Mouse (Mus musculus) forebrain, embryonic 11.5 days (tissue): ENCODE data around the gene Gm43191. TPM values are rescaled to one million over a fixed set of nuclear protein-coding genes. Genes with fewer than 3 reads are reported as not detected.

Source experiments
- ATAC-seq: fragments of 200-750 bp; cut with Nextera tagmentation; replicated peaks from 2 replicates; pipeline ENCODE4 v1.8.0; 2017; ENCODE audit warnings: moderate TSS enrichment; ENCODE audit not compliant: low FRiP score
- DNase-seq: peaks from one replicate; pipeline ENCODE4 v3.0.0-alpha.2; 2017; ENCODE audit warnings: low spot score
- H3K27ac ChIP-seq: fragments of 300-500 bp; sonication (generic); 2 replicates; pipeline ENCODE4 v1.5.1; 2014; ENCODE audit warnings: low read depth, low read length
- H3K27me3 ChIP-seq: fragments of 300-500 bp; sonication (generic); 2 replicates; pipeline ENCODE4 v1.6.1; 2014; ENCODE audit warnings: mild to moderate bottlenecking, low read length, mixed read lengths; ENCODE audit not compliant: control insufficient read depth, insufficient read depth
- H3K36me3 ChIP-seq: fragments of 300-500 bp; sonication (generic); 2 replicates; pipeline ENCODE4 v1.6.1; 2014; ENCODE audit warnings: mild to moderate bottlenecking, low read length, moderate library complexity, mixed read lengths; ENCODE audit not compliant: control insufficient read depth, insufficient read depth
- H3K4me1 ChIP-seq: fragments of 300-500 bp; sonication (generic); replicated peaks from 2 replicates; pipeline ENCODE4 v1.6.1; 2014; ENCODE audit warnings: low read length, mixed read lengths; ENCODE audit not compliant: control insufficient read depth, insufficient read depth
- H3K4me2 ChIP-seq: fragments of 300-500 bp; sonication (generic); 2 replicates; pipeline ENCODE4 v1.6.1; 2014; ENCODE audit warnings: low read depth, mild to moderate bottlenecking, low read length, moderate library complexity, mixed read lengths; ENCODE audit not compliant: severe bottlenecking
- H3K4me3 ChIP-seq: fragments of 300-500 bp; sonication (generic); 2 replicates; pipeline ENCODE4 v1.5.1; 2014; ENCODE audit warnings: low read depth, low read length
- H3K9ac ChIP-seq: fragments of 300-500 bp; sonication (generic); 2 replicates; pipeline ENCODE4 v1.6.1; 2014; ENCODE audit warnings: low read length
- H3K9me3 ChIP-seq: fragments of 300-500 bp; sonication (generic); 2 replicates; pipeline ENCODE4 v1.6.1; 2016; ENCODE audit warnings: low read length, mixed read lengths; ENCODE audit not compliant: control insufficient read depth
- WGBS: fragments of 180-500 bp; shearing (Covaris S2); extraction: QIAGEN DNeasy Blood & Tissue Kit; methylation state at CpG from one replicate; pipeline ENCODE4 v1.1.7; 2014; 5-methylcytosine and 5-hydroxymethylcytosine counted together
- polyA plus RNA-seq: library from polyadenylated mRNA; unstranded; fragments of >200 nt; fragmentation: Nextera tagmentation; extraction: Ambion mirVana; gene quantifications from 2 replicates; pipeline ENCODE4 v1.2.1, GENCODE M21; 2014

Gene Gm43191
- polyA plus RNA-seq, 1 experiment from 2014 or later: not detected

GRCm38 (mm10) chr3:116641811-116642371 is 39.2 kb downstream of the Gm43191 start:
- no peaks in the 10 kb centered on the region for H3K27me3 ChIP-seq
- no peak overlapping the region for H3K27ac ChIP-seq
- DNase-seq (no peak), ATAC-seq (no peak)
- H3K9me3 ChIP-seq: no peaks in the 10 kb centered on the region
- no peak overlapping the region for H3K9ac ChIP-seq
- no peak overlapping the region for H3K4me2 ChIP-seq
- H3K4me1 ChIP-seq: no peaks in the 10 kb centered on the region
- H3K4me3 ChIP-seq: no peak overlapping the region
- peaks cover 3% of the 10 kb centered on the region; the same call in 1 of the 2 replicates for H3K36me3 ChIP-seq
- WGBS: 90% methylated on average over 6 of the region's 6 CpGs

- no peaks in the 10 kb centered on the region for H3K4me1 ChIP-seq
- no peak overlapping the region for H3K27ac ChIP-seq
- H3K9me3 ChIP-seq: no peaks in the 10 kb centered on the region
- no peak for ATAC-seq
- no peak overlapping the region for H3K9ac ChIP-seq
- no peak overlapping the region for H3K4me2 ChIP-seq
- H3K27me3 ChIP-seq: no peaks in the 10 kb centered on the region
- H3K36me3 ChIP-seq: no peaks in the 10 kb centered on the region; the same call in 1 of the 2 replicates
- H3K4me3 ChIP-seq: no peak overlapping the region
- WGBS: 84% methylated on average over 1 of the region's 1 CpGs
- DNase-seq: no peak
Measured at GRCm38 (mm10) chr3:116640024-116640423, 41.0 kb downstream of the Gm43191 start.

- Histone ChIP-seq H3K4me3 (no peak overlapping the region), H3K4me2 (no peak overlapping the region), H3K4me1 (no peaks in the 10 kb centered on the region), H3K27ac (no peak overlapping the region), H3K36me3 (peaks cover 8% of the 10 kb centered on the region), H3K27me3 (no peaks in the 10 kb centered on the region), H3K9ac (no peak overlapping the region), H3K9me3 (no peaks in the 10 kb centered on the region)
- no peak for ATAC-seq
- no peak for DNase-seq
- WGBS: 93% methylated on average over 7 of the region's 7 CpGs
Measured at GRCm38 (mm10) chr3:116638572-116638971, 42.5 kb downstream of the Gm43191 start.

- no peak overlapping the region for H3K4me2 ChIP-seq
- no peaks in the 10 kb centered on the region for H3K27me3 ChIP-seq
- H3K4me3 ChIP-seq: no peak overlapping the region
- peaks cover 8% of the 10 kb centered on the region for H3K36me3 ChIP-seq
- WGBS: 88% methylated on average over 9 of the region's 9 CpGs
- no peaks in the 10 kb centered on the region for H3K9me3 ChIP-seq
- ATAC-seq (no peak), DNase-seq (no peak)
- no peak overlapping the region for H3K9ac ChIP-seq
- H3K27ac ChIP-seq: no peak overlapping the region
- no peaks in the 10 kb centered on the region for H3K4me1 ChIP-seq
Measured at GRCm38 (mm10) chr3:116637693-116638476, 43.2 kb downstream of the Gm43191 start.

GRCm38 (mm10) chr3:116635799-116636198 is 45.3 kb downstream of the Gm43191 start:
- Histone ChIP-seq H3K36me3 (peaks cover 8% of the 10 kb centered on the region), H3K4me1 (no peaks in the 10 kb centered on the region), H3K9ac (no peak overlapping the region), H3K27ac (no peak overlapping the region), H3K27me3 (no peaks in the 10 kb centered on the region), H3K4me3 (no peak overlapping the region), H3K4me2 (no peak overlapping the region), H3K9me3 (no peaks in the 10 kb centered on the region)
- DNase-seq (no peak), ATAC-seq (no peak)
- 71% methylated on average over 5 of the region's 5 CpGs for WGBS

- no peak overlapping the region for H3K9ac ChIP-seq
- no peak overlapping the region for H3K4me3 ChIP-seq
- no peaks in the 10 kb centered on the region for H3K9me3 ChIP-seq
- peaks cover 8% of the 10 kb centered on the region for H3K36me3 ChIP-seq
- WGBS: 94% methylated on average over 8 of the region's 8 CpGs
- no peaks in the 10 kb centered on the region for H3K27me3 ChIP-seq
- ATAC-seq (no peak), DNase-seq (no peak)
- H3K4me2 ChIP-seq: no peak overlapping the region
- no peaks in the 10 kb centered on the region for H3K4me1 ChIP-seq
- H3K27ac ChIP-seq: no peak overlapping the region
Measured at GRCm38 (mm10) chr3:116634853-116635252, 46.2 kb downstream of the Gm43191 start.

- Histone ChIP-seq H3K9me3 (no peaks in the 10 kb centered on the region), H3K4me3 (no peak overlapping the region), H3K9ac (no peak overlapping the region), H3K27ac (no peak overlapping the region), H3K36me3 (peaks cover 8% of the 10 kb centered on the region), H3K4me1 (no peaks in the 10 kb centered on the region), H3K27me3 (no peaks in the 10 kb centered on the region), H3K4me2 (no peak overlapping the region)
- 81% methylated on average over 3 of the region's 3 CpGs for WGBS
- ATAC-seq (no peak), DNase-seq (no peak)
Measured at GRCm38 (mm10) chr3:116634091-116634490, 47.0 kb downstream of the Gm43191 start.

GRCm38 (mm10) chr3:116632971-116633370 is 48.1 kb downstream of the Gm43191 start:
- DNase-seq (no peak), ATAC-seq (no peak)
- H3K4me2 ChIP-seq: no peak overlapping the region
- H3K9me3 ChIP-seq: no peaks in the 10 kb centered on the region
- no peak overlapping the region for H3K9ac ChIP-seq
- 94% methylated on average over 3 of the region's 3 CpGs for WGBS
- H3K36me3 ChIP-seq: peaks cover 8% of the 10 kb centered on the region
- H3K4me1 ChIP-seq: no peaks in the 10 kb centered on the region
- no peak overlapping the region for H3K4me3 ChIP-seq
- H3K27ac ChIP-seq: no peak overlapping the region
- H3K27me3 ChIP-seq: no peaks in the 10 kb centered on the region

GRCm38 (mm10) chr3:116631459-116631858 is 49.6 kb downstream of the Gm43191 start:
- WGBS: 81% methylated on average over 1 of the region's 1 CpGs
- H3K36me3 ChIP-seq: peaks cover 8% of the 10 kb centered on the region
- ATAC-seq: no peak

More at GRCm38 (mm10) chr3:116631459-116631858, 49.6 kb downstream of the Gm43191 start:
- no peaks in the 10 kb centered on the region for H3K9me3 ChIP-seq
- no peak overlapping the region for H3K4me2 ChIP-seq
- H3K9ac ChIP-seq: no peak overlapping the region
- H3K27me3 ChIP-seq: no peaks in the 10 kb centered on the region
- no peak for DNase-seq
- H3K4me3 ChIP-seq: no peak overlapping the region
- H3K4me1 ChIP-seq: no peaks in the 10 kb centered on the region
- H3K27ac ChIP-seq: no peak overlapping the region
